ENCODE assay signal across 8 mouse cellular contexts in the genomic region with DNA sequence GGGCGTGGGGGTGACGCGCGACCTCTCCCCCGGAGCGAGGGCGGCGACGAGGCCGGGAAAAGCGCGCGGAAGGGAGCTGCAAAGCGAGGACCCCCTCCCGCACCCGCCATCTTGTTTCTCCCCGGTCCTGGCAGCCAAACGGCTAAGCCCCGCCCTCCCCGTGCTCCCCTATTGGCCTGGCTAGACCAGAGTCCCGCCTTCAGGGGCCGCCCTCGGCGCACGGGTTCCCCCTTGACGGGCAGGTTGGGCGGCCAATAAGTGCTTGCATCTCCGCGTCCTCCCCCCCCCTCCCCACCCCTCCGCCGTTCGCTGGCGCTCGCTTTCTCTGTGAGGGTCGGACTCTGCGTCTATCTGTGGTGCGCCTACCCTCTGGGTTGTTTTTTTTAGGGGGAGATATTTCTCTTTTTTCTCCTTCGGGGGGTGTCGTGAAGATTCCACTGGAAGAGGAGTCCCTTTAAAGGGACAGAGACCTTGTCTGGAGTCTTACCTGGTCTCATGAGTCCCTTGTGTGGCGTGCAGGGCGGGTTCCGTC. TPM values are rescaled to one million over a fixed set of nuclear protein-coding genes. Genes with fewer than 3 reads are reported as not detected.
DNase-seq lines count a peak whose midpoint lies in the region; ATAC-seq and TF ChIP-seq lines count a peak whose summit lies in the region.

No protein-coding gene starts in this region.

- no peak for TF ChIP-seq CTCF in CH12.LX (conservative IDR thresholded peaks at IDR 0.05 in 1 of 2, IDR thresholded peaks at IDR 0.05 in 1 of 2; ENCODE audit: low read depth in 2 of 2, low read length in 2 of 2)

- peak overlapping the region; percentile 30; the same call in 1 of the 2 replicates for H3K27ac ChIP-seq in CH12.LX (ENCODE audit: insufficient read depth, low read depth)
- peak overlapping the region; percentile 100 for H3K27ac ChIP-seq in forebrain, embryonic 10.5 days
- peak overlapping the region; percentile 99 for H3K27ac ChIP-seq in heart, embryonic 15.5 days
- H3K27ac ChIP-seq in liver, embryonic 13.5 days = peak overlapping the region; percentile 97
- peak overlapping the region; percentile 96 for H3K27ac ChIP-seq in stomach, embryonic 14.5 days (ENCODE audit: low read length)

- TF ChIP-seq EP300 in CH12.LX (IDR thresholded peaks at IDR 0.05; ENCODE audit: low read length) = no peak

- in situ Hi-C loops in CH12.LX (cut with MboI; ENCODE audit: low pct_ligation_motif_present, low pct_unique_long_range_greater_than_20kb, low sequenced_read_pairs) = no loop called here

- dilution Hi-C loops in CH12.LX (cut with MboI; ENCODE audit: extremely low pct_ligation_motif_present, extremely low pct_unique_long_range_greater_than_20kb, low sequenced_read_pairs) = no loop called here

- WGBS in forebrain, embryonic 10.5 days = 2% methylated on average over 42 of the region's 42 CpGs
- under 1% methylated on average over 29 of the region's 42 CpGs for WGBS in heart, embryonic 15.5 days
- under 1% methylated on average over 36 of the region's 42 CpGs for WGBS in liver, embryonic 13.5 days (ENCODE audit: insufficient replicate concordance)
- under 1% methylated on average over 36 of the region's 42 CpGs for WGBS in stomach, embryonic 14.5 days

- H3K4me2 ChIP-seq in CH12.LX (ENCODE audit: insufficient read depth, low read depth, poor library complexity, severe bottlenecking) = peak overlapping the region; percentile 82
- H3K4me2 ChIP-seq in heart, embryonic 15.5 days = peak overlapping the region; percentile 97
- H3K4me2 ChIP-seq in liver, embryonic 13.5 days = peak overlapping the region; percentile 95
- peak overlapping the region; percentile 96 for H3K4me2 ChIP-seq in stomach, embryonic 14.5 days (replicated peaks; ENCODE audit: low read depth, low read length)

- no peaks in the 10 kb centered on the region for H3K27me3 ChIP-seq in CH12.LX (replicated peaks)
- no peaks in the 10 kb centered on the region for H3K27me3 ChIP-seq in forebrain, embryonic 10.5 days (ENCODE audit: poor library complexity, severe bottlenecking)
- no peaks in the 10 kb centered on the region for H3K27me3 ChIP-seq in heart, embryonic 15.5 days
- 0 out of 2 replicates have a peak, but pooled peaks cover 2% of the 10 kb centered on the region for H3K27me3 ChIP-seq in liver, embryonic 13.5 days
- no peaks in the 10 kb centered on the region for H3K27me3 ChIP-seq in stomach, embryonic 14.5 days (ENCODE audit: control insufficient read depth, insufficient read depth, low read length)

- peak; percentile 98 for DNase-seq in CH12.LX (ENCODE audit: extremely low read depth)
- peak; percentile 98 for DNase-seq in c-Kit-positive CD71-negative TER-119-negative erythroid progenitor cells, embryonic 14.5 days (ENCODE audit: low read depth)
- peak; percentile 99 for DNase-seq in forebrain, embryonic 10.5 days (ENCODE audit: extremely low spot score, low spot score)
- peak; percentile 99 for DNase-seq in kidney, postnatal 14 days
- DNase-seq in liver, embryonic 13.5 days = peak; percentile 99
- DNase-seq in natural killer cell, adult 2 months (ENCODE audit: low spot score in 2 of 2) = peak; percentile 96 to 98

- peak; percentile 92 for TF ChIP-seq POLR2A in CH12.LX (IDR thresholded peaks at IDR 0.05; ENCODE audit: low read depth, low read length)

- peak overlapping the region; percentile 99 for H3K9ac ChIP-seq in CH12.LX (ENCODE audit: insufficient read depth, low read depth)
- peak overlapping the region; percentile 100 for H3K9ac ChIP-seq in heart, embryonic 15.5 days
- H3K9ac ChIP-seq in liver, embryonic 13.5 days = peak overlapping the region; percentile 99
- H3K9ac ChIP-seq in stomach, embryonic 14.5 days (replicated peaks; ENCODE audit: low read depth, low read length) = peak overlapping the region; percentile 100

- peak overlapping the region; percentile 69 to 83 (median 71) for H3K4me3 ChIP-seq in CH12.LX (replicated peaks in 1 of 3; ENCODE audit: low read depth in 2 of 3, low read length in 2 of 3, poor library complexity in 1 of 3)
- peak overlapping the region; percentile 89 for H3K4me3 ChIP-seq in forebrain, embryonic 10.5 days
- H3K4me3 ChIP-seq in heart, embryonic 15.5 days = peak overlapping the region; percentile 93
- H3K4me3 ChIP-seq in liver, embryonic 13.5 days (replicated peaks) = peak overlapping the region; percentile 86
- peak overlapping the region; percentile 55 for H3K4me3 ChIP-seq in stomach, embryonic 14.5 days (ENCODE audit: low read depth, low read length)

- TF ChIP-seq RAD21 in CH12.LX (IDR thresholded peaks at IDR 0.05; ENCODE audit: low read depth, low read length) = no peak

- H3K9me3 ChIP-seq in CH12.LX (replicated peaks; ENCODE audit: low read length) = peaks cover 3% of the 10 kb centered on the region
- H3K9me3 ChIP-seq in forebrain, embryonic 10.5 days = no peaks in the 10 kb centered on the region
- no peaks in the 10 kb centered on the region for H3K9me3 ChIP-seq in heart, embryonic 15.5 days (replicated peaks)
- peaks cover 10% of the 10 kb centered on the region; the same call in 1 of the 2 replicates for H3K9me3 ChIP-seq in liver, embryonic 13.5 days (replicated peaks)
- H3K9me3 ChIP-seq in stomach, embryonic 14.5 days (ENCODE audit: control insufficient read depth, low read depth, low read length) = no peaks in the 10 kb centered on the region

- peak; percentile 99 for ATAC-seq in heart, embryonic 15.5 days (replicated peaks; ENCODE audit: insufficient number of reproducible peaks, insufficient read depth, low FRiP score, low read depth)
- ATAC-seq in liver, embryonic 13.5 days (ENCODE audit: low read depth) = peak; percentile 91
- peak; percentile 97 for ATAC-seq in stomach, embryonic 14.5 days (ENCODE audit: insufficient number of reproducible peaks, insufficient read depth, low FRiP score, low read depth)

- peaks cover 3 to 27% of the 10 kb centered on the region in 2 experiments; a peak in 3 of 4 replicates for H3K4me1 ChIP-seq in CH12.LX (ENCODE audit: control insufficient read depth in 1 of 2, insufficient read depth in 2 of 2)
- H3K4me1 ChIP-seq in forebrain, embryonic 10.5 days = peaks cover 36% of the 10 kb centered on the region
- H3K4me1 ChIP-seq in heart, embryonic 15.5 days (replicated peaks) = peaks cover 36% of the 10 kb centered on the region
- peaks cover 64% of the 10 kb centered on the region for H3K4me1 ChIP-seq in liver, embryonic 13.5 days (replicated peaks)
- peaks cover 22% of the 10 kb centered on the region for H3K4me1 ChIP-seq in stomach, embryonic 14.5 days (ENCODE audit: control insufficient read depth, insufficient read depth, low read length)

- no peaks in the 10 kb centered on the region for H3K79me2 ChIP-seq in CH12.LX (replicated peaks; ENCODE audit: control insufficient read depth, extremely low read depth, insufficient read depth, poor library complexity, severe bottlenecking)

- peaks cover 5 to 12% of the 10 kb centered on the region in 2 experiments for H3K36me3 ChIP-seq in CH12.LX (replicated peaks in 1 of 2; ENCODE audit: control insufficient read depth in 1 of 2, insufficient read depth in 1 of 2, low read length in 1 of 2)
- peaks cover 27% of the 10 kb centered on the region for H3K36me3 ChIP-seq in forebrain, embryonic 10.5 days (replicated peaks)
- H3K36me3 ChIP-seq in heart, embryonic 15.5 days = peaks cover 8% of the 10 kb centered on the region
- peaks cover 29% of the 10 kb centered on the region for H3K36me3 ChIP-seq in liver, embryonic 13.5 days
- H3K36me3 ChIP-seq in stomach, embryonic 14.5 days (ENCODE audit: control insufficient read depth, insufficient read depth, low read length) = peaks cover 9% of the 10 kb centered on the region

TF ChIP-seq in CH12.LX, 34 proteins besides CTCF, POLR2A, EP300 and RAD21 (continues in another document):
- TF ChIP-seq ZMIZ1 (IDR thresholded peaks at IDR 0.05; ENCODE audit: low read depth, low read length) (peak; percentile 85), BHLHE40 (IDR thresholded peaks at IDR 0.05; ENCODE audit: low read depth, low read length) (peak; percentile 64), MYC (IDR thresholded peaks at IDR 0.05; ENCODE audit: low read depth, low read length) (no peak), IRF4 (IDR thresholded peaks at IDR 0.05; ENCODE audit: low read depth, low read length) (peak; percentile 18; the same call in 1 of the 2 replicates), ZNF384 (IDR thresholded peaks at IDR 0.05; ENCODE audit: low read depth, low read length) (no peak), NRF1 (IDR thresholded peaks at IDR 0.05; ENCODE audit: low read depth, low read length) (peak; percentile 45; the same call in 1 of the 2 replicates), MAFK (IDR thresholded peaks at IDR 0.05; ENCODE audit: insufficient replicate concordance, low read length) (no peak), POLR2AphosphoS2 (IDR thresholded peaks at IDR 0.05; ENCODE audit: low read depth, low read length) (peak; percentile 81; the same call in 1 of the 2 replicates)

RNA-seq across cellular contexts. Expression of a gene that starts 0.7 kb away (rescaled TPM):
- 1.5 and 2.3 TPM in 2 replicates for total RNA-seq in CH12.LX (2012; rRNA removed)
- total RNA-seq in CH12.LX (2014; rRNA removed) = 0.40 and 0.96 TPM in 2 replicates
- 8.5 and 12.1 TPM in 2 replicates for polyA plus RNA-seq in CH12.LX (2012; ENCODE audit: insufficient read length, low read depth)
- 8.9 and 12.0 TPM in 2 replicates for polyA plus RNA-seq in forebrain, embryonic 10.5 days (2016; fragmentation: Nextera tagmentation; extraction: Ambion mirVana)
- 5.2 and 11.1 TPM in 2 replicates for polyA plus RNA-seq in heart, embryonic 15.5 days (2015; fragmentation: Nextera tagmentation; extraction: Ambion mirVana)
- 61.8 and 69.9 TPM in 2 replicates for polyA plus RNA-seq in liver, embryonic 13.5 days (2015; fragmentation: Nextera tagmentation; extraction: Ambion mirVana)
- polyA plus RNA-seq in stomach, embryonic 14.5 days (2014; fragmentation: Nextera tagmentation; extraction: Ambion mirVana) = 12.6 and 13.8 TPM in 2 replicates

RNA-seq across cellular contexts. Expression of a gene that starts 32.4 kb away (rescaled TPM):
- total RNA-seq in CH12.LX (2012; rRNA removed) (not detected in 2 replicates), CH12.LX (2014; rRNA removed) (not detected in 2 replicates)
- not detected in 2 replicates for polyA plus RNA-seq in CH12.LX (2012; ENCODE audit: insufficient read length, low read depth)
- 8.4 and 8.7 TPM in 2 replicates for polyA plus RNA-seq in forebrain, embryonic 10.5 days (2016; fragmentation: Nextera tagmentation; extraction: Ambion mirVana)
- polyA plus RNA-seq in heart, embryonic 15.5 days (2015; fragmentation: Nextera tagmentation; extraction: Ambion mirVana) = 3.6 and 8.6 TPM in 2 replicates
- polyA plus RNA-seq in liver, embryonic 13.5 days (2015; fragmentation: Nextera tagmentation; extraction: Ambion mirVana) = 1.7 and 2.2 TPM in 2 replicates
- 77.5 and 78.3 TPM in 2 replicates for polyA plus RNA-seq in stomach, embryonic 14.5 days (2014; fragmentation: Nextera tagmentation; extraction: Ambion mirVana)

RNA-seq across cellular contexts. Expression of a gene that starts 56.7 kb away (rescaled TPM):
- total RNA-seq in CH12.LX (2012; rRNA removed) (not detected in 2 replicates), CH12.LX (2014; rRNA removed) (not detected in 2 replicates)
- not detected in 2 replicates for polyA plus RNA-seq in CH12.LX (2012; ENCODE audit: insufficient read length, low read depth)
- not detected in 2 replicates for polyA plus RNA-seq in forebrain, embryonic 10.5 days (2016; fragmentation: Nextera tagmentation; extraction: Ambion mirVana)
- not detected in 2 replicates for polyA plus RNA-seq in heart, embryonic 15.5 days (2015; fragmentation: Nextera tagmentation; extraction: Ambion mirVana)
- polyA plus RNA-seq in liver, embryonic 13.5 days (2015; fragmentation: Nextera tagmentation; extraction: Ambion mirVana) = not detected in 2 replicates
- polyA plus RNA-seq in stomach, embryonic 14.5 days (2014; fragmentation: Nextera tagmentation; extraction: Ambion mirVana) = 0.07 TPM in 1 of 2 replicates, not detected in the other

Comparison
In these comparisons a context has a peak if more than half of its experiments do, and no peak if none do; other contexts are left out.
1. Peak in every context shown above with its lines: DNase-seq, ATAC-seq, H3K4me3 ChIP-seq and H3K27ac ChIP-seq.
2. H3K27ac ChIP-seq: peak in every context shown above with its lines; median percentile 100 in forebrain, embryonic 10.5 days; 99 in heart, embryonic 15.5 days; 97 in liver, embryonic 13.5 days; 96 in stomach, embryonic 14.5 days; 30 in CH12.LX.